Mouse (Mus musculus): Measurements from ENCODE around the gene Dennd4b. TPM values are rescaled to one million over a fixed set of nuclear protein-coding genes. Genes with fewer than 3 reads are reported as not detected.

Dennd4b gene
- polyA plus RNA-seq, 1 experiment = 13.6 TPM

GRCm38 (mm10) chr3:90263121-90263771 lies 1.7 kb upstream of the Dennd4b start:
- TF ChIP-seq POLR2A (IDR thresholded peaks at IDR 0.05; ENCODE audit: low read depth, low read length) (no peak), CTCF (conservative IDR thresholded peaks at IDR 0.05; ENCODE audit: insufficient read depth, insufficient read length, low read depth, low read length) (no peak)
- H3K27me3 ChIP-seq (replicated peaks; ENCODE audit: control insufficient read depth, insufficient read depth, low read length) = no peaks in the 10 kb centered on the region
- H3K4me1 ChIP-seq (ENCODE audit: control insufficient read depth, insufficient read depth, low read length) = peaks cover 7% of the 10 kb centered on the region; the same call in 1 of the 2 replicates
- no peak overlapping the region for H3K27ac ChIP-seq (ENCODE audit: insufficient read depth, low read depth, low read length)
- 91% methylated on average over 5 of the region's 5 CpGs for WGBS
- no peak for DNase-seq
- no peaks in the 10 kb centered on the region for H3K36me3 ChIP-seq (ENCODE audit: control insufficient read depth, insufficient read depth, low read length)
- H3K4me3 ChIP-seq (ENCODE audit: insufficient read depth, low read depth, low read length) = no peak overlapping the region

- Histone ChIP-seq H3K4me1 (ENCODE audit: control insufficient read depth, insufficient read depth, low read length) (peaks cover 7% of the 10 kb centered on the region; the same call in 1 of the 2 replicates), H3K27me3 (replicated peaks; ENCODE audit: control insufficient read depth, insufficient read depth, low read length) (no peaks in the 10 kb centered on the region), H3K27ac (ENCODE audit: insufficient read depth, low read depth, low read length) (peak overlapping the region; percentile 40; the same call in 1 of the 2 replicates), H3K36me3 (ENCODE audit: control insufficient read depth, insufficient read depth, low read length) (no peaks in the 10 kb centered on the region), H3K4me3 (ENCODE audit: insufficient read depth, low read depth, low read length) (peak overlapping the region; percentile 76; the same call in 1 of the 2 replicates)
- no peak for DNase-seq
- 32% methylated on average over 10 of the region's 10 CpGs for WGBS
- TF ChIP-seq POLR2A (IDR thresholded peaks at IDR 0.05; ENCODE audit: low read depth, low read length) (no peak), CTCF (conservative IDR thresholded peaks at IDR 0.05; ENCODE audit: insufficient read depth, insufficient read length, low read depth, low read length) (no peak)
These were observed 325 bp upstream of the Dennd4b start for GRCm38 (mm10) chr3:90264687-90265033.

GRCm38 (mm10) chr3:90265932-90266741 lies 1.2 kb downstream of the Dennd4b start:
- no peak for TF ChIP-seq CTCF (conservative IDR thresholded peaks at IDR 0.05; ENCODE audit: insufficient read depth, insufficient read length, low read depth, low read length)
- TF ChIP-seq POLR2A (IDR thresholded peaks at IDR 0.05; ENCODE audit: low read depth, low read length) = no peak
- WGBS = 27% methylated on average over 16 of the region's 16 CpGs
- Histone ChIP-seq H3K4me1 (ENCODE audit: control insufficient read depth, insufficient read depth, low read length) (peaks cover 7% of the 10 kb centered on the region; the same call in 1 of the 2 replicates), H3K36me3 (ENCODE audit: control insufficient read depth, insufficient read depth, low read length) (no peaks in the 10 kb centered on the region), H3K4me3 (ENCODE audit: insufficient read depth, low read depth, low read length) (peak overlapping the region; percentile 76), H3K27ac (ENCODE audit: insufficient read depth, low read depth, low read length) (peak overlapping the region; percentile 95), H3K27me3 (replicated peaks; ENCODE audit: control insufficient read depth, insufficient read depth, low read length) (no peaks in the 10 kb centered on the region)
- DNase-seq = no peak

DNA sequence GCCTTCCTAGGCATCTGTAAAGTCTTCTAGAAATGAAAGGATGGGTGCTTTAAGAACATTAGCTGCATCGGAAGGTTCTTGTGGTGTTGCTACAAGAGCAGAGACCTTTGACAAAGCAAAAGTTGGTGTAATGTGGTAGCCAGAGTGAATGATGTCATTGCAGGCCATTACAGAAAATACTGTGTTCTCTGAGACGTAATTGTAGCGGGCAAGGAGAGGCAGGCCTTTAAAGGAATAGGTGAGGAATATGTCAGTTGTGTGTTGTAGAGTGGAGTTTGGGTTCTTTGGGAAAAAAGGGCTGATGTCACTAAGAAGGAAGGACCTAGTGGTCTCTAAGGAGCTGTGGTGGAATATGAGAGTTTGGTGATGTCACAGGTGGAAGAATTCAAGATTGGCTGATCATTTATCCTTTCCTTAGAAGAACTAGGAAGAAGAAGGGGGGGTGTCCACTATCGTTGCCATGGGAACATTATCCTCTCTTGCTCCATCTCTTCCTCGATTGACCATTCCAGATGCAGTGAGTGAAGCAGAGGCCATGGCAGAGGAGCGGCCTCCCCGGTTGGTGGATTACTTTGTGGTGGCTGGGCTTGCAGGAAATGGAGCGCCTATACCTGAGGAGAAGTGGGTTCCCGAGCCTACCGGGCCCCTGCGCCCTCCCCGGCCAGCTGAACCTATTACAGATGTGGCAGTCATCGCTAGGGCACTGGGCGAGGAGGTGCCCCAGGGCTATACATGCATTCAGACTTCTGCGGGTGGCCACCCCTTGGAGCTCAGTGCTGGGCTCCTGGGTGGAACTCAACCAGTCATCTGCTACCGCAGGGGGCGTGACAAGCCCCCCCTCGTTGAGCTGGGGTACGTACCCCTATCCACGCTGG lies 2.2 kb downstream of the Dennd4b start:
- no peak overlapping the region for H3K4me3 ChIP-seq (ENCODE audit: insufficient read depth, low read depth, low read length)
- no peaks in the 10 kb centered on the region for H3K27me3 ChIP-seq (replicated peaks; ENCODE audit: control insufficient read depth, insufficient read depth, low read length)
- no peak overlapping the region for H3K27ac ChIP-seq (ENCODE audit: insufficient read depth, low read depth, low read length)
- no peak for DNase-seq
- TF ChIP-seq POLR2A (IDR thresholded peaks at IDR 0.05; ENCODE audit: low read depth, low read length) = no peak
- TF ChIP-seq CTCF (conservative IDR thresholded peaks at IDR 0.05; ENCODE audit: insufficient read depth, insufficient read length, low read depth, low read length) = no peak
- 92% methylated on average over 20 of the region's 20 CpGs for WGBS
- no peaks in the 10 kb centered on the region for H3K36me3 ChIP-seq (ENCODE audit: control insufficient read depth, insufficient read depth, low read length)
- peaks cover 7% of the 10 kb centered on the region; the same call in 1 of the 2 replicates for H3K4me1 ChIP-seq (ENCODE audit: control insufficient read depth, insufficient read depth, low read length)

- no peak overlapping the region for H3K4me3 ChIP-seq (ENCODE audit: insufficient read depth, low read depth, low read length)
- no peak overlapping the region for H3K27ac ChIP-seq (ENCODE audit: insufficient read depth, low read depth, low read length)
- peaks cover 7% of the 10 kb centered on the region; the same call in 1 of the 2 replicates for H3K4me1 ChIP-seq (ENCODE audit: control insufficient read depth, insufficient read depth, low read length)
- H3K27me3 ChIP-seq (replicated peaks; ENCODE audit: control insufficient read depth, insufficient read depth, low read length) = no peaks in the 10 kb centered on the region
- TF ChIP-seq CTCF (conservative IDR thresholded peaks at IDR 0.05; ENCODE audit: insufficient read depth, insufficient read length, low read depth, low read length) (no peak), POLR2A (IDR thresholded peaks at IDR 0.05; ENCODE audit: low read depth, low read length) (no peak)
- DNase-seq = no peak
- no peaks in the 10 kb centered on the region for H3K36me3 ChIP-seq (ENCODE audit: control insufficient read depth, insufficient read depth, low read length)
- WGBS = 97% methylated on average over 11 of the region's 11 CpGs
These were observed 3.2 kb downstream of the Dennd4b start for GRCm38 (mm10) chr3:90268190-90268589.

GRCm38 (mm10) chr3:90268971-90269370 lies 4.0 kb downstream of the Dennd4b start:
- H3K36me3 ChIP-seq (ENCODE audit: control insufficient read depth, insufficient read depth, low read length) = no peaks in the 10 kb centered on the region
- H3K27ac ChIP-seq (ENCODE audit: insufficient read depth, low read depth, low read length) = no peak overlapping the region
- DNase-seq = no peak
- no peaks in the 10 kb centered on the region for H3K27me3 ChIP-seq (replicated peaks; ENCODE audit: control insufficient read depth, insufficient read depth, low read length)
- H3K4me3 ChIP-seq (ENCODE audit: insufficient read depth, low read depth, low read length) = no peak overlapping the region
- TF ChIP-seq POLR2A (IDR thresholded peaks at IDR 0.05; ENCODE audit: low read depth, low read length) (no peak), CTCF (conservative IDR thresholded peaks at IDR 0.05; ENCODE audit: insufficient read depth, insufficient read length, low read depth, low read length) (no peak)
- peaks cover 7% of the 10 kb centered on the region; the same call in 1 of the 2 replicates for H3K4me1 ChIP-seq (ENCODE audit: control insufficient read depth, insufficient read depth, low read length)
- WGBS = 94% methylated on average over 16 of the region's 16 CpGs
